Mouse (Mus musculus) bone marrow, adult 2 months (tissue): ENCODE results near the gene Tbc1d7.

Experiments
- CTCF ChIP-seq: fragments of 200-500 bp; IDR thresholded peaks from 2 replicates; pipeline ENCODE4 v1.5.1; 2011; ENCODE audit warnings: low read length, control low read depth; ENCODE audit not compliant: control insufficient read depth, insufficient read depth
- POLR2A ChIP-seq: fragments of 200-500 bp; IDR thresholded peaks from 2 replicates; pipeline ENCODE4 v1.6.1; 2011; ENCODE audit warnings: low read depth, mild to moderate bottlenecking, control low read depth, low read length, borderline replicate concordance; ENCODE audit not compliant: control insufficient read depth

GRCm38 (mm10) chr13:43159429-43159828 is 11.9 kb downstream of the Tbc1d7 start:
- TF ChIP-seq POLR2A (no peak), CTCF (no peak)
